Mouse (Mus musculus) liver, embryonic 16.5 days (tissue): ENCODE data around the gene Hoxb2. TPM values are rescaled to one million over a fixed set of nuclear protein-coding genes. Genes with fewer than 3 reads are reported as not detected.

ENCODE experiments used
- ATAC-seq: fragments of 200-750 bp; cut with Nextera tagmentation; 2 replicates; pipeline ENCODE4 v1.8.0; 2017; ENCODE audit warnings: low read depth, mild to moderate bottlenecking, moderate number of reproducible peaks, moderate library complexity
- H3K27ac ChIP-seq: fragments of 300-500 bp; sonication (generic); 2 replicates; pipeline ENCODE4 v1.5.1; 2014; ENCODE audit warnings: mild to moderate bottlenecking, low read length
- H3K27me3 ChIP-seq: fragments of 300-500 bp; sonication (generic); 2 replicates; pipeline ENCODE4 v1.6.1; 2014; ENCODE audit warnings: low read depth, low read length, mixed read lengths; ENCODE audit not compliant: control insufficient read depth, insufficient read depth
- H3K36me3 ChIP-seq: fragments of 300-500 bp; sonication (generic); 2 replicates; pipeline ENCODE4 v1.6.1; 2014; ENCODE audit warnings: mild to moderate bottlenecking; ENCODE audit not compliant: control insufficient read depth, insufficient read depth
- H3K4me1 ChIP-seq: fragments of 300-500 bp; sonication (generic); 2 replicates; pipeline ENCODE4 v1.6.1; 2014; ENCODE audit warnings: low read depth, low read length, mixed read lengths; ENCODE audit not compliant: control insufficient read depth
- H3K4me2 ChIP-seq: fragments of 300-500 bp; sonication (generic); 2 replicates; pipeline ENCODE4 v1.6.1; 2014; ENCODE audit warnings: low read depth, low read length, mixed read lengths
- H3K4me3 ChIP-seq: fragments of 300-500 bp; sonication (generic); 2 replicates; pipeline ENCODE4 v1.5.1; 2014; ENCODE audit warnings: low read depth, mild to moderate bottlenecking, low read length
- H3K9ac ChIP-seq: fragments of 300-500 bp; sonication (generic); 2 replicates; pipeline ENCODE4 v1.6.1; 2014; ENCODE audit warnings: low read depth, low read length
- H3K9me3 ChIP-seq: fragments of 300-500 bp; sonication (generic); replicated peaks from 2 replicates; pipeline ENCODE4 v1.6.1; 2016; ENCODE audit warnings: low read length; ENCODE audit not compliant: control insufficient read depth
- WGBS: fragments of 180-500 bp; shearing (Covaris S2); extraction: QIAGEN DNeasy Blood & Tissue Kit; methylation state at CpG from one replicate; pipeline ENCODE4 v1.1.7; 2014; ENCODE audit not compliant: insufficient replicate concordance; 5-methylcytosine and 5-hydroxymethylcytosine counted together
- polyA plus RNA-seq: library from polyadenylated mRNA; unstranded; fragments of >200 nt; fragmentation: Nextera tagmentation; extraction: Ambion mirVana; gene quantifications from 2 replicates; pipeline ENCODE4 v1.2.1, GENCODE M21; 2015

Hoxb2 gene
- polyA plus RNA-seq, 1 experiment from 2014 or later: 0.90 TPM

GRCm38 (mm10) chr11:96351312-96351711, 987 bp downstream of the Hoxb2 start:
- H3K4me1 ChIP-seq: no peaks in the 10 kb centered on the region
- H3K36me3 ChIP-seq: no peaks in the 10 kb centered on the region
- no peak overlapping the region for H3K9ac ChIP-seq
- H3K4me3 ChIP-seq: no peak overlapping the region
- ATAC-seq: no peak
- H3K9me3 ChIP-seq: no peaks in the 10 kb centered on the region
- no peak overlapping the region for H3K4me2 ChIP-seq
- WGBS: 23% methylated on average over 11 of the region's 11 CpGs
- H3K27me3 ChIP-seq: peaks cover 83% of the 10 kb centered on the region
- no peak overlapping the region for H3K27ac ChIP-seq

GRCm38 (mm10) chr11:96351831-96352230, 1.5 kb downstream of the Hoxb2 start:
- Histone ChIP-seq H3K27me3 (peaks cover 81% of the 10 kb centered on the region), H3K4me3 (peak overlapping the region; percentile 33), H3K9ac (no peak overlapping the region; the same call in 1 of the 2 replicates), H3K36me3 (no peaks in the 10 kb centered on the region), H3K4me2 (no peak overlapping the region), H3K9me3 (no peaks in the 10 kb centered on the region), H3K27ac (peak overlapping the region; percentile 10; the same call in 1 of the 2 replicates), H3K4me1 (no peaks in the 10 kb centered on the region)
- WGBS: 2% methylated on average over 22 of the region's 22 CpGs
- no peak for ATAC-seq

- no peaks in the 10 kb centered on the region for H3K9me3 ChIP-seq
- WGBS: under 1% methylated on average over 75 of the region's 75 CpGs
- ATAC-seq: no peak
- H3K4me1 ChIP-seq: no peaks in the 10 kb centered on the region
- H3K4me2 ChIP-seq: no peak overlapping the region; the same call in 1 of the 2 replicates
- H3K27me3 ChIP-seq: peaks cover 84% of the 10 kb centered on the region
- no peaks in the 10 kb centered on the region for H3K36me3 ChIP-seq
- no peak overlapping the region for H3K27ac ChIP-seq
- H3K4me3 ChIP-seq: peak overlapping the region; percentile 33
- peak overlapping the region; percentile 28 for H3K9ac ChIP-seq
These were observed 2.6 kb downstream of the Hoxb2 start for GRCm38 (mm10) chr11:96352691-96353521.

DNA sequence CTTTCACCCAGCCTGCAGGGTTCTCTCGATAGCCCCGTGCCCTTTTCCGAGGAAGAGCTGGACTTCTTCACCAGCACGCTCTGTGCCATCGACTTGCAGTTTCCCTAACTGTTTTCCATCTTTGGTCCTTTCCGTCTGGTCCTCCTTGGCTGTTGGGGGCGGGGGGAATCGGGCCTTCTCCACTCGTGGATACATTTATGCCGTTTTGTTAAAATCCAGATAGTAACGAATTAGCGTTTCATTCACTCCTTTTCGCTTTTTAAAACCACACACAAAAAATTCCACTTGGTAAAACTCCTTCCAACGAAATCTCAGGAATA, 3.2 kb downstream of the Hoxb2 start:
- Histone ChIP-seq H3K9ac (peak overlapping the region; percentile 28; the same call in 1 of the 2 replicates), H3K27ac (no peak overlapping the region), H3K9me3 (no peaks in the 10 kb centered on the region), H3K27me3 (peaks cover 81% of the 10 kb centered on the region), H3K36me3 (no peaks in the 10 kb centered on the region), H3K4me2 (no peak overlapping the region), H3K4me1 (no peaks in the 10 kb centered on the region), H3K4me3 (peak overlapping the region; percentile 33)
- 5% methylated on average over 14 of the region's 14 CpGs for WGBS
- no peak for ATAC-seq

- Histone ChIP-seq H3K4me1 (no peaks in the 10 kb centered on the region), H3K9ac (no peak overlapping the region), H3K36me3 (no peaks in the 10 kb centered on the region), H3K4me2 (no peak overlapping the region), H3K4me3 (no peak overlapping the region), H3K27ac (no peak overlapping the region), H3K27me3 (peaks cover 77% of the 10 kb centered on the region), H3K9me3 (no peaks in the 10 kb centered on the region)
- WGBS: 27% methylated on average over 8 of the region's 8 CpGs
- ATAC-seq: no peak
These were observed 3.6 kb downstream of the Hoxb2 start for GRCm38 (mm10) chr11:96353939-96354338.

DNA sequence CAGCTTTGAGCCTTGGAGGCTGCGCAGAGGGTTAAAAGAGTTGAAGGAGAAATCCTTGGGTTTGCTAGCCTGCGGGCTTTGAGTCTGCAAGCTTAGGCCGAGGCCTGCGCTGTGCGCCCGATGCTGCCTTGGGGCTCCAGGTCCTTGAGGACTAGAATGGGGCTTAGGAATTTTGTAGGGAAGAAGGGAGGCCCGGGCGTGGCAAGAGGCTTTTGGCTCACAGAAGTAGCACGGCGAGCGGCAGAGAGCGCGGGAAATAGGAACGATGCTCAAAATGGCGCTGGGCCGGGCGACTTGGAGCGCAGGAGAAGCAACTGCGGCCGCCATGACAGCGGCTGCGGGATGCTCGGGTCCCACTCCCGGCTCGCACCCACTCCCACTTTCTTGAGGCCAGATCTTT, 4.1 kb downstream of the Hoxb2 start:
- no peaks in the 10 kb centered on the region for H3K9me3 ChIP-seq
- H3K27me3 ChIP-seq: peaks cover 72% of the 10 kb centered on the region
- no peak overlapping the region for H3K27ac ChIP-seq
- H3K9ac ChIP-seq: no peak overlapping the region
- 2% methylated on average over 25 of the region's 25 CpGs for WGBS
- H3K4me1 ChIP-seq: no peaks in the 10 kb centered on the region
- no peak overlapping the region for H3K4me3 ChIP-seq
- no peaks in the 10 kb centered on the region for H3K36me3 ChIP-seq
- H3K4me2 ChIP-seq: no peak overlapping the region
- no peak for ATAC-seq

GRCm38 (mm10) chr11:96354801-96355311, 4.5 kb downstream of the Hoxb2 start:
- Histone ChIP-seq H3K9ac (no peak overlapping the region), H3K4me2 (no peak overlapping the region), H3K9me3 (no peaks in the 10 kb centered on the region), H3K27ac (no peak overlapping the region), H3K36me3 (no peaks in the 10 kb centered on the region), H3K27me3 (peaks cover 68% of the 10 kb centered on the region), H3K4me3 (no peak overlapping the region), H3K4me1 (no peaks in the 10 kb centered on the region)
- ATAC-seq: no peak
- 21% methylated on average over 9 of the region's 9 CpGs for WGBS

DNA sequence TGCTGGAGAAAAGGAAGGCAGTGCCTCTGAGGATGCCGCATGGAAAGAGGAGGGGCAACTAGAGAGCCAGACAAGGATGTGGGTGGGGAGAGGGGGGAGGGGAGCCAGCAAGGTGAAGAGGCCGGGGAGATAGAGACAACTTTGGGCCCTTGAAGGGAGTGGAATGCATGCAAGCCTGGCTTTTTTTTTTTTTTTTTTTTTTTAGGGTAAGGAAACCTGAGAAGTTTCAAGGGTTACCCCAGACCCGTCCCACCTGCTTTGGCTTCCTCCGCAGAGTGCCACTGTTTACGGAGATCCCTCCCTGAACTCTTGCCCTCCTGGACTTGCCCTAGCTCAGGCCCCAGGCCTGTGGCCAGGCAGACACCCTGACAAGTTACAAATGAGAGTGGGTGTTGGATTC, 13.5 kb downstream of the Hoxb2 start:
- H3K9ac ChIP-seq: no peak overlapping the region
- no peak overlapping the region for H3K4me2 ChIP-seq
- no peaks in the 10 kb centered on the region for H3K4me1 ChIP-seq
- ATAC-seq: no peak
- H3K36me3 ChIP-seq: no peaks in the 10 kb centered on the region
- no peak overlapping the region for H3K27ac ChIP-seq
- H3K9me3 ChIP-seq: no peaks in the 10 kb centered on the region
- 20% methylated on average over 5 of the region's 5 CpGs for WGBS
- H3K4me3 ChIP-seq: no peak overlapping the region
- peaks cover 42% of the 10 kb centered on the region for H3K27me3 ChIP-seq

DNA sequence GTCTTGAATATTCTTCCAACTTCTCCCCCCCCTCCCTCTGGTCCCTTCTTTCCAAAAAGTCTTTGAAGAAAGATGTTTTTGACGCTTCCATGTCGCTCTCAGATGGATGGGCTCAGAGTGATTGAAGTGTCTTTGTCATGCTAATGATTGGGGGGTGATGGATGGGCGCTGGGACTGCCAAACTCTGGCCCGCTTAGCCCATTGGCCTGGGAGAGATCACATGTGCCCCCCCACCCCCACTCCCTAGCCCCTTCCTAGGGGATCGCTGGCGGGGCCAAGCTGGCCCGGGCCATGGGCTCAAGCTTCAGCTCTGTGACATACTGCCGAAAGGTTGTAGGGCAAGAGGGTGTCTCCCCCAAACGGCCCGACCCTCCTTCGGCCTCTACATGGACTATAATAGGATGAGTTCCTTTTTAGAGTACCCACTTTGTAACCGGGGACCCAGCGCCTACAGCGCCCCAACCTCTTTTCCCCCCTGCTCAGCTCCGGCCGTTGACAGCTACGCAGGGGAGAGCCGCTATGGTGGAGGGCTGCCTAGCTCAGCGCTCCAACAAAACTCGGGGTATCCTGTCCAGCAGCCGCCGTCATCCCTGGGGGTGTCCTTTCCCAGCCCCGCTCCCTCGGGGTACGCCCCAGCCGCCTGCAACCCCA, 15.2 kb downstream of the Hoxb2 start, which contains the start of gene Hoxb1:
Gene Hoxb1, plus strand, starts transcription at position 312 of the 651 bp plus-strand sequence.
- 11% methylated on average over 26 of the region's 26 CpGs for WGBS
- no peak for ATAC-seq
- Histone ChIP-seq H3K36me3 (no peaks in the 10 kb centered on the region), H3K4me3 (no peak within 1 kb of the TSS), H3K27ac (no peak within 1 kb of the TSS), H3K9ac (no peak within 1 kb of the TSS), H3K4me2 (no peak within 1 kb of the TSS), H3K27me3 (peaks cover 48% of the 10 kb centered on the region), H3K4me1 (no peaks in the 10 kb centered on the region), H3K9me3 (no peaks in the 10 kb centered on the region)
